Mouse (Mus musculus): Measurements from ENCODE around the gene Coro1c. TPM values are rescaled to one million over a fixed set of nuclear protein-coding genes. Genes with fewer than 3 reads are reported as not detected.

Gene Coro1c
- total RNA-seq, 2 experiments from 2014 or later = 43.9 to 56.3 TPM

DNA sequence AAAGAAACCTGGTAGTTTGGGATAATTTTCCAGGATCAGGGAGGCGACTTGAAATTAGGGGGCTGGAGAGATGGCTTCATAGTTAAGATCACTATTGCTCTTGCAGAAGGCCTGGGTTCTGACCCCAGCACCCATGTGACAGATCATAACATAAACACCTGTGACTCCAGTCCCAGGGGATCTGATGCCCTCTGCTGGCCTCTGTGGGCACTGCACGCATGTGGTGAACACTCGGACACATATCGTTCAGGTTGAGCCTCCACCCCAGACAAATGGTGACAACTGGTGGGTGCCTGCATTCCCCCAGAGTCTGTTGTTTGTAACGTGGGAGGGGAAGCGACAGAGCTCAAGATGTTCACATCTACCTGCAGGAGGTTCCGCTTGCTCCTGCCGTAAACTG lies 47.3 kb downstream of the Coro1c start:
- DNase-seq (ENCODE audit: low spot score in 2 of 2) = no peak

DNA sequence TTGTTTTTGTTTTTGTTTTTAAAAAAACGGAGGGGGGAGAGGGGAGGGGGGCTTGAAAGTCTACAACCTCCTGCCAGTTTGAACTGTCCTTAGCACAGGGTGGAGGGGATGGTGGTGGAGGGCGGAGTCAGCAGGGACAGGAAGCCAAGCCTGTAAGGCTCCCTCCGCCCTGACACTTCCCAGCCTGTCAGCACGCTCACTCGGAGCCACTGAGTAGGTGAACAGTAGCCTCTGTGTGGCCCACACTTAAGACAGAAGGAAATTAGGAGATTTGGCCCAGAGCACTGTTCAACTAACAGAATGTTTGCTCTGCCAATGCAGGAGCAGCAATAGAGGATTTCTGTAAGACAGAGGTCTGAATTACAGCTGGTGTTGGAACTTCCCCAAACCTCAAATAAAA lies 49.6 kb downstream of the Coro1c start:
- no peak for DNase-seq (ENCODE audit: low spot score in 2 of 2)

DNA sequence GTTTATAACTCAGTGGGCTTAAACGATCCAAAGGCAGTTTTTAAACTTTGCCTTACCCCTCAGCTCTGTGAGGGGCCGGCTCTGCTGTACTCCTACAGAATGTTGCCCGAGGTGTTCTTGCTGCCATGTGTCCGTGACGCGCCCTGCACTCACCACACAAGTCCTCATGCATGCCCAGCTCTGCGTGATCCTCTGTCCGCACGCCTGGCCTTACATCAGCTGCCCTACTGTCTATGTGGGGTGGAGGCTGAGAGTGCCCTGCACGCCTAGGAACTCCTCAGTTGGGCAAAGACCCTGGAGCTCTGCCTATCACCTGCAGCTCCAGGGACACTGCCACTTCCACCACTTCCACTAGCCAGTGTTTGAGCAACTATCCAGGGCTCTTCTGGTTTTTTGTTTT lies 50.0 kb downstream of the Coro1c start:
- DNase-seq (ENCODE audit: low spot score in 2 of 2) = no peak

DNA sequence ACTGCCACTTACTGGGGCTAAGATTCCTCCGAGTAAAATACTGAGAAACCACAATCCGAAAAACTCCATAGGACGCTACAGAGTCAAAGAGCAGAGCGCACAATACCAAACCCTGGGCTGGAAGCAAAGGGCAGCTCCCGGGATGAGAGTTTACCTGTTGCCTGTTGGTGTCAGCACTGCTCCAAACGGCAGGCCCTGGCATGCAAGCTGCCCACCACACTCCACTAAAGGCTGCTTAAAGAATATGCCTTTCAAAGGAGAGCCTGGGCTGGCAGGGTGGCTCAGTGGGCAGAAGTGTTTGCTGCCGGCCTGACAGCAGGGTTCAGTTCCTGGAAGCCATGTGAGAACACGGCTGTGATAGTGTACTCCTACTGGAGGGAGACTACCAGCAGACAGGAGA lies 50.9 kb downstream of the Coro1c start:
- no peak for DNase-seq (ENCODE audit: low spot score in 2 of 2)

DNA sequence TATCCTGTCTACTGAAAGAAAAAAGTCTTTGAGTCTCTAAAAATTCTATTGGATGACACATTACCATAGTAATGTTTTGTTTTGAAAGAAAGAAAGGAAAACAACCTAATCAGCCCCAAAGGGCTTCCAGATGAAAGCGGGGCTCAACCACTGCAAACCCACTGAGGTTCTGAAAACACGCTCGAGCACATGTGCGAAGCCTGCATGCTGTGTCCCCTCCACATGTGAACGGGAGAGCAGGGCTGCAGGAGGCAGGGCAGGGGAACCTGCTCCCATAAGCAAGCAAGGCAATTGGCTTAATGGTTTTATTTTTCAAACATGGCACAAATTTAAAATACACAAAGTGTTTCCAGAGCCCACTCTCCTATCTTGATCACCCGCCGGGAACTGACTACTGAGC lies 51.9 kb downstream of the Coro1c start:
- DNase-seq (ENCODE audit: low spot score in 2 of 2) = no peak

DNA sequence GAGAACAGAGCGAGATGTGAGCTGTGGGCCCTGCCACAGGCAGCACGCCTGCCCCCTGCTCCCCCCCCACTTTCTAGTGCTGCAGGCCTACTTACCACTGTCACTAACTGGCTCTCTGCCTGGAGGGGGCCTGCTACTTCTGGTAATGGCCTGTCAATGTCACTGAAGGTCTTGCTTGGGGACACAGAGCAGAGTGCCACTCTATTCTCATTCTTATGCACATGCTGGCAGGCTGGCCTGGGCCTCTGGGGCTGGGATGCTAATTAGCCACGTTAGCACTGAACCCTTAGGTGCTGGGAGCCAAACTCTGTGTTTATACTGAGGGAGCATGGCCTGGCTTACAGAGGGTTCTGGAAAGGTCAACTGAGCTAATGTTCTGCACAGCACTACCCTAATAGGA lies 52.9 kb downstream of the Coro1c start:
- no peak for DNase-seq (ENCODE audit: low spot score in 2 of 2)

DNA sequence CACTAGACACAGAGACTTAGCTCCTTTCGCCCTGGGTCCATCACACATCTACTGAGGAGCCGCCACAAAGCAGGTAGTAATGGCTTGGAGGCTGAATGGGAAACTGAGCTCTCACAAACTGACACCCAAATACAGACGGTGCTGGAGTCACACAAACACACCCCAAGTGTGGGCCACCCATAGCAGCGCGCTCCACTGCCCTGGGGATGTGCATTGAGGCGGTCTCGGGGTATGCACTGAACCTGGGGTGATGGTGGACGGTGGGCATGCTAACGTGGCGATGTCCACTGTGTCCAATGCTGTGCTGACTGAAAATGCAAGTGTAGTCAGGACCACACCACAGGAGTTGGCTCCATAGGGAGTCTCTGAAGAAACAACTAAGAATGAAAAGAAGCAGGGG lies 53.4 kb downstream of the Coro1c start:
- no peak for DNase-seq (ENCODE audit: low spot score in 2 of 2)

DNA sequence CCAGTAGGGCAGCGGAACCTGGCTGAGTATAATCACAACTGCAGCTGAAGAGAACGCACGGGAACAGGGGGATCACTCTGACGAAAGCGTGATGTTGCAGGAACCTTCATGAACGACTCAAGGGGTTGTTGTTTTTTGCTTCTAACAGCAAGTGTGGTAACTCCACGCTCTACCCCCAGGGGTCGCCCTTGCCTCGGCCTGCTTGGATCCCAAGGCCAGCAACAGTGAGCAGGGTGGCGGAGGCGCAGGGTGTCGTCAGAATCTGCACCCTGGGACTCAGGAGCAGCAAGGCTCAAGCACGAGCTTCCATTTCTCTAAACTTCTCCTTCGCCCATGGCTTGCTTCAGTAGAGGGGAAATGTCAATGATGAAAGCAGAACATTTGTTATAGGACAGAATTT lies 54.1 kb downstream of the Coro1c start:
- DNase-seq (ENCODE audit: low spot score in 2 of 2) = peak; percentile 87 to 90

DNA sequence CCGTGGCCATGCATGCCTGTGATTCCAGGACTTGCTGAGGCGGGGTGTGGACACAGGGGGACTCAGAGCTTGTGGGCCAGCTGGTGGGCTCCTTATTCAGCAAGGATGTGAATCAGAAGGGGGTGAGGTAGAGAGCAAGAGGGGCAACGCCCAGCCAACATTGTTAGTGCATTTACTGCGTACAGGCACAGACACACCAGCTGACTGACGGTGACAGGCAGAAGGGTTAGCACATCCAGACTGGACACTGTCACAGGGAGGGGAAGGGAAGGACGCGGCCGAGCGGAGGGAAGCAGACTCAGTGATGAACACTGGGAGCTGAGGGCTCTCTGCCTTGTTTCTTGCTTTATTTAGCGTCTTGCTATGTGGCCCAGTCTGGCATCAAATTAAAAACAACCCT lies 55.0 kb downstream of the Coro1c start:
- DNase-seq (ENCODE audit: low spot score in 2 of 2) = no peak

DNA sequence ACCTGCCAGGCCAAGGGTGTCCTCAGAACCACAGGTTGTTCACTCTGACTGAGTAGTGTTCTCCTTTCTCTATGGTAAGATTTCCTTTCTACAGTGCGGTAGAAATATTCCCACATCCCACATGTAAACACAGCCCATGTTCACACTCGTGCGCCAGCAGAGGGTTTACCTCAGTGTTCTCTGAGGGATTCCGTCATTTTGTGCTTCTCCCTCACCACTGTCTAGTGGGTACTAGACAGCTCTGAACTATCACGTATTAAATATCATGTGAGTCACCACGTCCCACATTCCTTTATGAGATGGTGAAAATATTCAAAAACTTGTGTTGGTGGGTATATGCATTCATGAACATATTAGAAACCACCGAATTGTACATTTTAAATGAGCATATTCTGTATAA lies 56.1 kb downstream of the Coro1c start:
- DNase-seq (ENCODE audit: low spot score in 2 of 2) = no peak

DNA sequence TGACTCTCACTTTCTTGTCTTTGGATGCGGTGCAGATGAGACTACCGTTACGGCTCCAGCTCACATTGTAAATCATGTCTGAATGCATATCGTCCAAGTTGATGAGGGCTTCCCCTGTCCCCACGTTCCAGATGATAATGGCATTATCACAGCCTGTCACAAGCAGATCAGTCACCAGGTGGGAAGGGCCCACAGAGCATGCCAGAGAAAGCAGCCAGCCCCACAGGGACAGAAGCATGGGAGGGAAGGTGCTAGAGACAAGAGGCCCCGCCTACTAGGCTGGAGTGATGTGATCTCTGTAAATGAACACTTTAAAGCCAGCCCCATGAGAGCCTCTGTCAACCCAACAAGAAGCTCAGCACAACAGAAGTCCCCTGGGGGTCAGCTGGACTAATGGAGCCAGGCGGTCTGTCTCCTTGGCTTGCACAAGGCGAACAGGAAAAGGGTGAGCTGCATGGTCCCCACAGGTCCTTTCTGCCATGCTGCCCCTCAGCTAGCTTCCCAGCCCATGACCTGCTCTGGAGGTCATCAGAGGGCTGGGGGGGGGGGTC lies 57.8 kb downstream of the Coro1c start:
- no peak for DNase-seq (ENCODE audit: low spot score in 2 of 2)

DNA sequence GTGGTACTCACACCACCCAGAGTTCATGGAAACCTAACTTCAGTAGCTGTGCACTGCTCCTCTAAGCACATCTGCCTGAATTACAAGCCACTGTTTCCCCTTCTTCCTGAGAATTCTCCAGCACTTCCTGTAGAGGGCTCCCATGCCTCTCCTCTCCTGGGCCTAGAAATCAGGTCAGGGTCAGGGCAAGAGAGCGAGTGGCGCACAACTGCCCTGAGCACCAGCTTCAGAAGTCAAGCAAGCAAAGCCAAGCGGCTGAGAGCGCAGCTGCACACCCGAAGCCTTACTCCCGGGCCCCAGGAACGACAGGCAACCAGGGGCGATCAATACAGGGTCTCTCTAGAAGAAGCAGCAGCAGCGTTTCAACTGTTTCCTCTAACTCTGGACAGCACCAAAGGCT lies 60.9 kb downstream of the Coro1c start:
- DNase-seq (ENCODE audit: low spot score in 2 of 2) = peak in 1 of 2 experiments; percentile 36

DNA sequence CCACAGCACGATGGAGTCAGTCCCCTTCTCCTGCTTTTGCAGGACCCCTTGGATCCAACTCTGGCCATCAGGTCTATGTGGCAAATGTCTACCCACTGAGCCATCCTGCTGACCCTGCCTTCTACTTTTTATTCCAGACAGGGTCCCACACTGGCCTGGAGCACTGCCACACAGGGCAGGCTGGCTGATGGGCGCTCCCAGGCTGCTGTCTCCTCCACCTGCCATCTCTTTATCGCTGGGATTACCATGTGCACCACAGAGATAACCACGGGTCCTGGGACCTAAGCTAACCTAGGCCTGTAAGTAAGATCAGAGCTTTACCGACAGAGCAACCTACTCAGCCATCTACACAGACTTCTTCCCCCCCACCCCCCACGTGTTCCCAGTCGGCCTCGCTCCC lies 61.9 kb downstream of the Coro1c start:
- no peak for DNase-seq (ENCODE audit: low spot score in 2 of 2)

DNA sequence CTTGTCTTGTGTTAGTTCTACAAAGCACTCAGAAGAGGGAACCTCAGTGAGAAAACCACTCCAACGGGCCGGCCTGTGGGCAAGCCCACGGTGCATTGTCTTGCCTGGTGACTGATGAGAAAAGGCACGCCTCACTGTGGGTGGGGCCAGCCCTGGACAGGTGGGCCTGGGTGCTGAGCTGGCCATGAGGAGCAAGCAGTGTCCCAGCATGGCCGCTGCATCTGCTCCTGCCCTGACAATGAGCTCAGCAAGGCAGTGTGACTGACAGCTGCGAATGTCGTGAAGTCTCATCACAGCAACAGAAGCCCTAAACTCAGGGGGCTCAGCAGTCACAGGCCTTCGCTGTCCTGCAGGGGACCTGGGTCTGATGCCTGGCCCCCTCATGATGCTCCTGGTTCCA lies 62.9 kb downstream of the Coro1c start:
- DNase-seq (ENCODE audit: low spot score in 2 of 2) = no peak

DNA sequence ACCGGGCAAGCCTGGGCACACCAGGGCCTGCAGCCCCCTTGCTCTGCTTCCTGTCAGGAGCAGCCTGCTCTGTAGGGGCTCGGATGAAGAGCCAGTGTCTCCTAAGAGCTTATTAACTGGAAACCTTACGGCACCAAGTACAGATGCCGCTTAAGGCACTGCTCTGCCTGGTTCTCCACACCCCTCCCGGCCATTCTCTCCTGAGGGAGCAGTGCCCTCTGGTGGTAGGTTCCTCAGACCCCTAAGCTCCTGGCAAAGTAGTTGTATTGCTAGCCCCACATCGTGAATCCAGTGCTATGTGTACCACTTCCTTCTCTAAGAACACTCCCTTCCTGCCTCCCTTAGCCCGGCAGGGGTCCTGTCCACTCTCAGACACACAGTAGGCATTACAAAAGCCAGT lies 63.8 kb downstream of the Coro1c start:
- DNase-seq (ENCODE audit: low spot score in 2 of 2) = peak; percentile 56 to 61

DNA sequence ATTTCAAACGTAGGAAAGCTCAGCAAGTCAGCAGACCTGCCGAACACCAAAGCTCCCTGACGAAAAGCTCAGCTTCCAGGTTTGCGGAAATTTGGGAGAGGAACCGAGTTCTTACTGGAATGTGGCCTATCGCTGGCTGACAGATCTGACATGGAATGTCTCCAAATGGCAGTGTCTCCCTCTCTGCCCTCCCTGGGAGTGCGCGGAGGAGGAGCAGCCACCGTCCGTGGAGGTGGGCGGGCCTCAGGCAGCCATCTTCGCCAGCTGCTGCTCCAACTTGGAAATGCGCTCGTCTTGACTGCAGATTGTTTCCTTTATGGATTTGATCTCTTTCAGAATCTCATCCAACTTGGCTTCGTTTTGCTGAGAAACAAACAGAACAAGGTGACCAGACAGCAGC lies 64.5 kb downstream of the Coro1c start:
- no peak for DNase-seq (ENCODE audit: low spot score in 2 of 2)

DNA sequence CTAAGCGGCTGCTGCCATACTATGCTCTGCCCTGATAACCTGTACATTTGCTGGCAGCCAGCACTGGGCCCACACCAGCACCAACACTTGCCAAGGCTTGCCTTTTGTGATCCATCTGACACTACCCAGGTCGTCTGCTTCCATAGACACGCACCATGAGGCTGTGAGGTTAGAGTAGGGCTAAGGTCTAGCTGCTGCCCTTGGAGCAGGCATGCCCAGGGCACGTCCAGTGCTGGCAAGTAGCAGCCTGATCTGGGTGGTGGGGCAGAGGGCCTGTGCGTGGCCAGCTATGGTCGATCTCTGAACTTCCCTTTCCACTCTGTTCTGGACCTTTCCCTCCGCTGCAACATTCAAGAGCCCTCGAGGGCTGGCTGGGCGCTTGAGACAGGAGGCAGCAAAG lies 65.7 kb downstream of the Coro1c start:
- DNase-seq (ENCODE audit: low spot score in 2 of 2) = no peak

DNA sequence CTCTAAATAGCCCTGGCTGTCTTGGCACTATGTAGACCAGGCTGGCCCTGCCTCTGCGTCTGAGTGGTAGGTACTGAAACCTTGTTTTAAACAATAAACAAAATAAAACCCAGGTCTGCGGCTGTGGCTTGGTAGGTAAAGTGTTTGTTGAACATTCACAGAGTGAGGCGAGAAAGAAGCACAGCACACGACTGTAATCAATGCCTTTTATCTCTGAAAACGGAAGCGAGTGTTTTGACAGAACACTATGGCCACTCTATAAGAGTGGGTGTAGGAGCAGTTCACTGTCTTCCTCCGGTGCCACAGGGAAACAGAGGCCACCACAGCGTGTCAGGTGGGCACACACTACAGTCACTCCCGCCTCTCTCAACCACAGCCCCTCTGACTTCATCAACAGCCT lies 66.3 kb downstream of the Coro1c start:
- DNase-seq (ENCODE audit: low spot score in 2 of 2) = no peak

DNA sequence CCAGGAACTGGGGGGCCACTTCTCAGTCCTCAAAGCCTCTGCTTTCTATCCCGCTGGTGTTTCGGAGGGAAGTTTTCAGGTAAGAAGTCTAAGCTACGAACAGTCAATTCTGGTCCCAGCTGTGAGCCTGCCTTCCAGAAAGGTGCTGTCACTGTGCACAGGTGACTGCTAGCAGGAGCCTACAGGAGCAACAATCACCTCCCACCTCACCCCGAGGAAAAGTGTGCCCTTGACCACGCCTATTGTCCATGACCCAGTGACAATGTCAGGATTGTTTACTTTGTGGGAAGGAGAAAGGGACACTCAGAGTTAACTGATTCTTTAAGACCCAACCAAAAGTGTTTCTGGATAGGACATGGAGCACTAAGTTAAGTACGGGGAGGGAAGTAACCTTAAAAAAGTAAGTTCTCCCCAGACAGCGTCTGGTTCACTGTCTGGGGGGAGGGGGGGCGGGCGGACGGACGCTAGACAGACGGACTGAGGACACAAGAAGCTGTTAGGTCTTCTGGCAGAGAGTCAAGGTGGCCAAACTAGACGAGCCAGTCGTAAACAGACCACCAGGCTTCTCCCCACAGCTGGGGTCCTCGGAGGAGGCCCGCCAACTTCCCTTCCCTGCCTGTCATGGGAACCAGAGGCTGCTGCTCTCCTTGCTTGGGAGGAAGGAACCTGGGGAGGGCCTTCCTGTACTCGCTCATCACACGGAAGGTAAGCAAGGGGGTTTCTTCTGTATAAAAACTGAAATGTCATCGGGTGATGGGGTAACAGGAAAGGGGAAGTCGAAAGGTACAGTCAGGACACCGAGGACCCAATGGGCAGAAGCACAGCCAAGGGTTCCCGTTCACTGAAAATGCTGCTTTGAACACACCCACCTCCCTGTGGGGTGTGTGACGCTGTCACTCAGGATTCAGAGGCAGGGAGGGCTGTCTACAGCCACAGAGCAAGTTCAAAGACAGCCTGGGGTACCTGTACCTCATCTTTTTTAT lies 67.0 kb downstream of the Coro1c start:
- DNase-seq (ENCODE audit: low spot score in 2 of 2) = no peak

DNA sequence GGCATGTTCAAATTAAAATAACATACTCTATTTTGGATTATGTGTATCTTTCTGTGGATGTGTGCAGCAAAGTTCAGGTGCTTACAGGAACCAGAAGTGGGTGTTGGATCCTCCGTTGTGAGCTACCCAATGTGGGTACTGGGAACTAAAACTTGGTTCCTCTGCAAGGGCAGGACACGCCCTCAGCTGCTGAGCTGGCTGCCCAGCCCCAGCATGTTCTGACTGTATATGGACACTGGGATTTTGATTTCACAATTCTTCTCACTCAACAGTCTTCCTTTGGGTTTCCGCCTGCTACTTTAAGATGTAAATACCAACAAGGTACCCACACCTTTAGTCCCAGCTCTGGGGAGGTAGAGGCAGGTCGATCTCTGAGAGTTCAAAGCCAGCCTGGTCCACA lies 68.1 kb downstream of the Coro1c start:
- no peak for DNase-seq (ENCODE audit: low spot score in 2 of 2)

DNA sequence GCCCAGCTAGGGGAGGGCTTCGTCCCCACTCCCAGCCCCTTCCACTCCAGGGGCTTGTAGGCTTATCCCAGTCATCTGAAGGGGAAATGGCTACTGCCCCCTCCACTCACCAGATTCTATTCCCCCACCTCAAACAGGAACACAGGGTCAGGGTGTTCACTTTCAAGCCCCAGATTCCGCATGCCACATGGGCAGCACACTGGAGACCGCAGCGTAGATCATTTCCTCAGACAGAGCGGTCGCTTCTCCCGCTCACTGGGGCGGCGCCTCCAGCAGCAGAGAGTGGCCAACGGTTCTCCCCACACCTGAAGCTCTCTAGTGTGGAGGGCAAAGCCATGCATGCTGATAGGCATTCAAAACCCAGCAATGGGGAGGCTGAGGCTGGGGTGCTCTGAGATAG lies 71.6 kb downstream of the Coro1c start:
- DNase-seq (ENCODE audit: low spot score in 2 of 2) = no peak

DNA sequence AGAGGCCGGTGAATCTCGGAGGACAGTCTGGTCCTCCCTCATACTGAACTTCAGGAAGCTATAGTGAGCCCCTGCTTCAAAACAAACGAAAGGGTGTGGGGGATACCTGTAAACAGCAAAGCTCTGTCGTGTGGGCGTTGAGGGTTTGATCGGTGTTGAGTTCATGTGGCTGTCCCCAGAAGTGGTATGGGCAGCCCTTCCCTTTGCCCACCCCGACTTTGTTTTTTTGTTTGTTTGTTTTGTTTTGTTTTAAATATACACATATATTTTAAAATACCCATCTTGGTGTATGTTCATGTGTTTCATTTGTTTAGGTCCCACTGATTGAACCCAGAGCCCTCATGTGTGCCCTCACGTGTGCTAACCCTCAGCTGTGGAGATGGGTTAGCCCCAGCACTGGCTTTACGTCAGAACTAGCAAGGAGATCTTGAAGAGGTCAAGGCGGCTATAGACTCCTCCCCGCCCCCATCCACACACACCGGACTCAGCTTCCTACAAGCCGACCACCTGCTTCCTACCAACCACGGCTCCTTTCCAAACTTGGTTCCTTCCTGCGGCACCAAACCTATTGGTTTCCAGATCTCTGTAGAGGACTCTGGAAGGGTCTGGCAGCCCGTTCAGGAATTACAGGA lies 75.1 kb downstream of the Coro1c start:
- DNase-seq (ENCODE audit: low spot score in 2 of 2) = no peak
